Mouse (Mus musculus) central nervous system, embryonic 14 days (tissue): Measurements from ENCODE around the gene Lipt1. TPM values are rescaled to one million over a fixed set of nuclear protein-coding genes. Genes with fewer than 3 reads are reported as not detected.

ENCODE experiments used
- polyA plus RNA-seq: library from polyadenylated mRNA; depleted of rRNA; stranded (reverse); fragments of >200 nt; gene quantifications from 2 replicates; pipeline ENCODE4 v1.2.3, GENCODE M21; 2012; rRNA removed

The Lipt1 gene
- 5.0 and 5.6 TPM in 2 replicates for polyA plus RNA-seq

GRCm38 (mm10) chr1:37871704-37872103 lies at the start of gene Lipt1:
Lipt1 (plus strand) TSS chr1:37871738.

DNA sequence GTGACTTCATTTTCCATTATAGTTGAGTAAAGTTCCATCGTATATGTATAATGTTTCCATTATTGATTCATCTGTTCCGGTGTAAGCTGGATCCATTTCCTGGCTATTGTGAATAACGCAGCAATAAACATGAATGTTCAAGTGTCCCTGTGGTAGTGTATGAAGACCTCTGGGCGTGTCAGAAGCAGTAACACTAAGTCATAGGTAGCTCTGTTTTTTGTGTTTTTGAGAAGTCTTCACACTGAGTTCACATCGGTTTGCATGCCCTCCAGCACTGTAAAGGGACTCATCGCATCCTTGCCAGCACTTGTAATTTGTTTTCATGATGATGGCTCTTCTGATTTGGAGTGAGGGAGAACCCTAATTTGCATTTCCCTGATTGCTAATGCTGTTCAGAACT lies 5.3 kb upstream of the Lipt1 start, which contains the start of gene Tsga10:
TSS of gene Tsga10 (minus strand) at position 144 of the 400 bp plus-strand sequence.

DNA sequence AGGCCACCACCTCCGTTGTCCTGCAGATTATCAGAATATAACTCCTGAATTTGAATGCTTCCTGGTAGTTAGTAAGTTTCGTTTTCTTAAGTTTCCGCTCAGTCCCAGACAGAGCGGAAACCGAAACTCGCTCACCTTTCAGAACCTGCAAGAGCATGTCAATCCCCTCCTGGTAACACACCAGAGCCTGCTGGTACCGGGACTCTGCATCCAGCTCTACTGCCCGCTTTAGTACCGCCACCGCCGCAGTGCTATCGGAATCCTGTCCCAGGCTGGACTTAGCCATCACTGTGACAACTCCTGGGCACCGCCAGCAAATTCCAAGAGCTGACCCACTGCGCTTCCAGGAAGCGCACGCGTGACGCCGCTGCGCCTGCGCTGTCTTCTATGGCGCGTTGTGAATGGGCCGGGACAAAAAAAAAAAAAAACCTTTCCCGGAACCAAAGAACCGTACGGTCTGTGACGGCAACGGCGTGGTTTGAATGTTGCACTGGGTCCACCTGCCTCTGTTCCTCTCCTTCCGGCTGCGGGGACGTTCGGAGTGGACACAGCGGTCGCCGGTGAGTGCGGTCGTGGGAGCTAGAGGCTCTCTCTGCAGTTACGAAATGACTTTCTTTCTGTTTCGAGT lies 18.6 kb downstream of the Lipt1 start, which contains the start of the genes Mitd1 and Mrpl30:
TSS of gene Mitd1 (minus strand) at position 387 of the 628 bp plus-strand sequence.
TSS of gene Mrpl30 (plus strand) at position 453 of the 628 bp plus-strand sequence.

DNA sequence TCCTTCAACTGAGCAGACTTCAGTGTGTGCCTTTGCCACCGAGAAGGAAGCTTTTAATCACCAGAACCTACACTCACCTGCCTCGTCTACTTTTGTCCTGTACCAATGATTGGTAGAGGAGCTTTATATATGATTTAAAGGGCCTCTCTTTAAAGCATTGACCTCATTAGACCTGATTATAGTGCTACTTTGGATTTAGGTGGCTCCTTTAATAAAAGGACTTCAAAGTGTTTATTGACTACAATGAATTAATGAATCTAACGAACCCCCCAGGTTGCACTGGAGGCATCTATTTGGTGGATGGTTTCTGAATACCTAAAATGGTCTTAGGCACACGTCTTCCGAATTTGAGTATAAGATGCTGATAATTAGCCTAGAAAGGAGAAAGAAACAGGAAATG lies 44.9 kb downstream of the Lipt1 start, which contains the start of gene Lyg2:
TSS of gene Lyg2 (minus strand) at position 101 of the 400 bp plus-strand sequence.

Other genes with a start within 250 kb of the Lipt1 start
- gene 2010300C02Rik, start 151.7 kb upstream of the Lipt1 start, polyA plus RNA-seq, result 1.8 and 2.5 TPM in 2 replicates
- gene Tsga10, start 5.3 kb upstream of the Lipt1 start, polyA plus RNA-seq, result 14.4 and 17.9 TPM in 2 replicates
- 24.1 and 24.6 TPM in 2 replicates for gene Mitd1, start 18.7 kb downstream of the Lipt1 start, polyA plus RNA-seq
- 133 and 148 TPM in 2 replicates for gene Mrpl30, start 18.7 kb downstream of the Lipt1 start, polyA plus RNA-seq
- gene Lyg2, start 44.8 kb downstream of the Lipt1 start, polyA plus RNA-seq, result not detected in 2 replicates
- not detected in 2 replicates for gene Lyg1, start 86.0 kb downstream of the Lipt1 start, polyA plus RNA-seq
- gene Txndc9, start 126.2 kb downstream of the Lipt1 start, polyA plus RNA-seq, result 66.5 and 82.2 TPM in 2 replicates
- gene Eif5b, start 126.3 kb downstream of the Lipt1 start, polyA plus RNA-seq, result 27.9 and 29.7 TPM in 2 replicates